Mouse (Mus musculus): ENCODE measurements around the gene Ston2. TPM values are rescaled to one million over a fixed set of nuclear protein-coding genes. Genes with fewer than 3 reads are reported as not detected.

Ston2 gene
- polyA plus RNA-seq, 1 experiment from 2014 or later: 11.1 TPM

DNA sequence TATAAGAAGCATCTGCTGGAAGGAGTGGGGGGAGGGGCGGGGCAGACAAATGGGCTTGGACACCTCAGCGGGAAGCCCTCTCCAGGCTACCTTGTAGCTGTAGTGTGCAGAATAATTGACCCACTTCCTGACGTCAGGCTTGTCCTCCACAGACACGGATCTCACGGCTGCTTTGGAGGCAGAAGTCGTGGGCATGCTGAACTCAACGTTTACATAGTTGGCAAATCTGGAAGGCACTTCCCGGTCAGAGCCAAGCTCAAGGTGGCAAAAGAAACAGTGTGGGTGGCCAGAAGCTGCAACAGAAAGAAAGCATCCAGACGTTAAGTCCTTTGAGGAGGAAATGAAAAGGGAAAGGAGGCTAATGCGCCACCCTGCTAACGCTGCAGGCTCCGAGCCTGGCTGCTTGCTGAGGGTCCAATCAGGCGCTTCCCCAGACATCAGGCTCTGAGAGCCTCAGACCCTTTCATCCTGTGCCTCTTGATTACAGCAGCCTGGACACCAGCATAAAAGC lies 146.5 kb downstream of the Ston2 start:
- Histone ChIP-seq H3K9ac (no peak overlapping the region), H3K27me3 (no peaks in the 10 kb centered on the region), H3K4me2 (peak overlapping the region; percentile 51), H3K4me3 (peak overlapping the region; percentile 11), H3K9me3 (no peaks in the 10 kb centered on the region), H3K36me3 (no peaks in the 10 kb centered on the region), H3K27ac (no peak overlapping the region), H3K4me1 (peaks cover 9% of the 10 kb centered on the region; the same call in 1 of the 2 replicates)
- WGBS: 21% methylated on average over 13 of the region's 13 CpGs
- peak; percentile 16; the same call in 1 of the 2 replicates for ATAC-seq (ENCODE audit: borderline replicate concordance, extremely low read depth, low FRiP score, low TSS enrichment)

DNA sequence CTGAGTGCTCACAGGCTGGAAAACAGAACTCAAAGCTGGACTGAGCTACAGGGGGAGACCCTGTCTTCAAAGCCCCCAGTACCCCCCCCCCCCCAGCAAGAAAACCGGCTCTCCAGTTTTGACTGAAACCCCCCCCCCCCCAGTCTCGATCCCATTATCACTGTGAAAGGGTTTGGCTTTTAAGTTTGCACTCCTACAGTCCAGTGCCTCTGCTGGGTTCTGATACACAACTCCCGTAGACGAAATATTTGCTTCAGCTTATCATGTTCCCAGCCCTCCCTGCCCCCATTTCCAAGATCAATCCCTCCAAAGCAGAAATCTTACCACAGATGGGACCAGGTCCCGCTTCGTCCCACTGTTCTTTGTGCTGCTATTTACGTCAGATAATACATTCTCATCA lies 147.1 kb downstream of the Ston2 start:
- no peak for ATAC-seq (ENCODE audit: borderline replicate concordance, extremely low read depth, low FRiP score, low TSS enrichment)

DNA sequence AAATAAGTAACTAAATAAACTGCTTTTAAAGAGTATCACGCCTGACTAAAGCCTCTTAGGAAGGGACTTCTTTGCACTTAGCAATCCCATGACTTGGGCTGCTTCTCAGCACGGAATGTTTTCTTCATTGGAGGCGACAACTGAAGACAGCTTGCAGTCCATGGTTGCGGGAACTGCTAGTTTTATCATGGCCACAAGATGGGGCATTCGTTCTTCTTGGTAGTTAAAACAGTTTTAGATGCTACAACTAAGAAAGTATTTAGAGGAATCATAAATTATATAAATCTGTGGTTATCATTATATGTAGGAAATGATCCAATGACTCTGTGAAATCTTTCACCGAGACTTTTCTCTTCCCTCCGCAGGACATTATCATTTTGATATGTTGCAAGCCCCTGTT lies 147.5 kb downstream of the Ston2 start:
- WGBS: 34% methylated on average over 7 of the region's 7 CpGs
- no peak overlapping the region for H3K4me3 ChIP-seq
- H3K4me1 ChIP-seq: peaks cover 9% of the 10 kb centered on the region; the same call in 1 of the 2 replicates
- peak overlapping the region; percentile 51 for H3K4me2 ChIP-seq
- no peak for ATAC-seq (ENCODE audit: borderline replicate concordance, extremely low read depth, low FRiP score, low TSS enrichment)
- no peaks in the 10 kb centered on the region for H3K27me3 ChIP-seq
- H3K27ac ChIP-seq: no peak overlapping the region
- H3K9me3 ChIP-seq: no peaks in the 10 kb centered on the region
- no peak overlapping the region for H3K9ac ChIP-seq
- H3K36me3 ChIP-seq: no peaks in the 10 kb centered on the region

More for the DNA sequence above, 147.1 kb downstream of the Ston2 start:
- Histone ChIP-seq H3K4me2 (peak overlapping the region; percentile 51), H3K27me3 (no peaks in the 10 kb centered on the region), H3K4me1 (peaks cover 9% of the 10 kb centered on the region; the same call in 1 of the 2 replicates), H3K4me3 (no peak overlapping the region; the same call in 1 of the 2 replicates), H3K9me3 (no peaks in the 10 kb centered on the region), H3K9ac (no peak overlapping the region), H3K27ac (no peak overlapping the region), H3K36me3 (no peaks in the 10 kb centered on the region)
- 40% methylated on average over 7 of the region's 7 CpGs for WGBS

DNA sequence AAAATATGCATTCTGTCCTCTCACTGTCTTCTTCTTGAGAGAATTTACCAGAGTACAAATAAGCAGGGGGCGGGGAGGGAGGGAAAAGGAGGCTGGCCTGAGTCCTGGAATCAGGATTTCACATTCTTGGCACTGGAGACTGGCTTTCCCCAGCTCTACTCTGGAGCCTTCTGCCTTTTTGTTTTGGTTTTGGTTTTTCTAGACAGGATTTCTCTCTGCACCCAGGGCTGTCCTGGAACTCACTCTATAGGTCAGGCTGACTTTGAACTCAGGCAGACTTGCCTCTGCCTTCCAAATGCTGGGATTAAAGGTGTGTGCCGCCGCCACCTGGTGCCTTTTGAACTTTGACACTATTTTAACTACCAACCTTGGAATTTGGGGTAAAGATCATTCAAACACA lies 149.8 kb downstream of the Ston2 start:
- Histone ChIP-seq H3K27ac (peak overlapping the region; percentile 44; the same call in 1 of the 2 replicates), H3K4me1 (peaks cover 9% of the 10 kb centered on the region; the same call in 1 of the 2 replicates), H3K4me2 (no peak overlapping the region), H3K9me3 (no peaks in the 10 kb centered on the region), H3K4me3 (no peak overlapping the region), H3K9ac (no peak overlapping the region), H3K36me3 (no peaks in the 10 kb centered on the region), H3K27me3 (no peaks in the 10 kb centered on the region)
- WGBS: 64% methylated on average over 3 of the region's 3 CpGs
- ATAC-seq (ENCODE audit: borderline replicate concordance, extremely low read depth, low FRiP score, low TSS enrichment): peak; percentile 65; the same call in 1 of the 2 replicates

DNA sequence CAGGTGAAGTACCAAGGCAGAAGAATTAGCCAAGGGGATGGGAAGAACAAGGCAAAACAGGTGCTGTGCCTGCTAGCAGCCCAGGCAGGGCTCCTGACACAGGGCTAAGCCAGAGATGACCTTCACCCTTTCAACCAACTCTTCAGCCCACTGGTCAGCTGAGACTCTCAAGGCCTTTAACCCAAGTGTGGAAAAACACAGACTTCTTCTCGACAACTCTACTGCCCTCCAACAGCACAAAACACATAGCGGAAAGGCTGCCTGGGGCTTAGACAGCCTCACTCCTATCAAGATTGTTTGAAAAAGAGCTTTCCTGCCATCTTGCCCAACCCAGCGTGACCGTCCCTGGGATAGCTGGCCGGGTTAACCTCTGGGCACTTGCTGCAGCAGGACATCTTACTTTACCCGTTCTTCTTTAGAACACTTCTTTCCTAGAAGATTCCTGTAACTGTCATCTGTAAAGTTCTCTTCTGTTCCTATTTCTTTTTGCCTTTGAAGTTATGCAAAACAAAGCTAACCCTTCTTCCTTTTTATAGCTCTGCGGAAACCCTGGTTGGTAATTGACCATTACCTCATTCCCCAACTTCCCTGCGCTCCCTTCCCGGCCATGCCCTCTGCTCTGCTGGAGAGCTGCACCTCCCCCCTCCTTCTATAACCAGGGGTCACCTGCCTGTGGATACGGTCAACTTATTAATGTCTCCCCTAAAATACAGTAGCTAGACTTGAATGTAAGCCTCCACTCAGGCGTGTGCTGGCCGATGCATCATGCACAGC lies 150.9 kb downstream of the Ston2 start:
- no peaks in the 10 kb centered on the region for H3K36me3 ChIP-seq
- no peak overlapping the region for H3K9ac ChIP-seq
- H3K4me2 ChIP-seq: no peak overlapping the region
- 79% methylated on average over 12 of the region's 12 CpGs for WGBS
- H3K27me3 ChIP-seq: no peaks in the 10 kb centered on the region
- no peak overlapping the region for H3K27ac ChIP-seq
- no peak overlapping the region for H3K4me3 ChIP-seq
- peaks cover 9% of the 10 kb centered on the region; the same call in 1 of the 2 replicates for H3K4me1 ChIP-seq
- ATAC-seq (ENCODE audit: borderline replicate concordance, extremely low read depth, low FRiP score, low TSS enrichment): no peak
- H3K9me3 ChIP-seq: no peaks in the 10 kb centered on the region

DNA sequence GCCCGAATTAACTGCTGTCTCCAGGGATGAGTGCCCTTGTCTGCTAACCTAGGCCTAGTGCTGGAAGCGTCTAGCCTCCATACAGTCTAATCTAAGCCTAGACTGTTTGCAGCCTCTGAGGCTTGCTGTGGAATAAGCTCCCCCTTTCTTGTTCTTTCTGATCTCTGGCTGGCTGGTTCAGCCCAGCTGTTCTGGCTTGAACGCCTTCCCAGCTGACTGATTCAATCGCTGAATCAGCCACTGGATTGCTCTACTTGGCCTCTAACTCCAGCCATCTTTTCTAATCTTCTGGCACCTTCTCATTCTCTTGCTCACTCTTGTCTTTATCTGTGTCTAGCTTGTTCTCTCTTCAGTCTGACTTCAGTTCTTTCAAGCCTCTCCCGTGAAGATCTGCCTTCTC lies 161.7 kb downstream of the Ston2 start:
- Histone ChIP-seq H3K4me2 (no peak overlapping the region), H3K4me3 (no peak overlapping the region), H3K27ac (no peak overlapping the region), H3K9me3 (no peaks in the 10 kb centered on the region), H3K4me1 (no peaks in the 10 kb centered on the region), H3K27me3 (no peaks in the 10 kb centered on the region), H3K9ac (no peak overlapping the region), H3K36me3 (no peaks in the 10 kb centered on the region)
- WGBS: 77% methylated on average over 5 of the region's 5 CpGs
- ATAC-seq (ENCODE audit: borderline replicate concordance, extremely low read depth, low FRiP score, low TSS enrichment): no peak

DNA sequence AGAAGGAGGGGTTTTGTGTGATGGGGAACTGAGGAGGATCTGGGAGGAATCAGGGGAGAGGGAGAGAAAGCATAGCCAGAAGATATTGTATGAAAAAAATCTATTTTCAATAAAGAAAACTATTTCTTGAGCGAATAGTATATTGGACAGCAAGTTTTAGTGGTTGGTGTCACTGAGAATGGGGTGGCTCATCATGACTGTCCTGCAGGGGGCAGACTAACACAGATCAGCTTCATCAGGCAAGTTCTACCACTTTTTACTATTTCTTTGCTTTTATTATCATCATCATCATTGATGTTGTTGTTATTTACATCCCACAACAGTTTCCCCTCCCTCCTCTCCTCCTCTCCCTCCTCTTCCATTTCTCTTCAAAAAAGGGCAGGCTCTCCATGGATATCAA lies 163.2 kb downstream of the Ston2 start:
- H3K4me3 ChIP-seq: no peak overlapping the region
- H3K27ac ChIP-seq: no peak overlapping the region
- no peak overlapping the region for H3K9ac ChIP-seq
- no peaks in the 10 kb centered on the region for H3K9me3 ChIP-seq
- no peaks in the 10 kb centered on the region for H3K36me3 ChIP-seq
- 75% methylated on average over 1 of the region's 1 CpGs for WGBS
- H3K27me3 ChIP-seq: no peaks in the 10 kb centered on the region
- no peak for ATAC-seq (ENCODE audit: borderline replicate concordance, extremely low read depth, low FRiP score, low TSS enrichment)
- no peak overlapping the region for H3K4me2 ChIP-seq
- no peaks in the 10 kb centered on the region for H3K4me1 ChIP-seq

DNA sequence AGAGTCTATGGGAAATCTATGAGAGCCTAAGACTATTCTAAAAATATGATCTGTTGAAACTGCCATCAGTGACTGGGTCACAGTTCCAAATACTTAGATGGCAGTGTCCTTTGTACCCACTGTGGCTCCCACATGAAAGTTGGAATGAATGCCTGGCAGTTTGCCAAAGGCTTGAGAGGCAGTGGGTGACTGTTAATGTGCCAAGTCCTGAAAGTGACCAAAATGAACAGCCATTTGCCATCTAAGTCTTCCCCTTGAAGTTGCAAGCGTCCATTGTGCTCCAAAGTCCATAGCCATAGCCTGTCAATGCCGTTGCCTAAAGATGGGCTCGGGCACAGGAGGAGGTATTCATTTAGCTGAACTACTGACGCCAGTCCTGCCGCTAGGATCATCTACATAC lies 178.8 kb downstream of the Ston2 start:
- no peaks in the 10 kb centered on the region for H3K9me3 ChIP-seq
- WGBS: 79% methylated on average over 5 of the region's 5 CpGs
- H3K4me2 ChIP-seq: no peak overlapping the region
- H3K27me3 ChIP-seq: no peaks in the 10 kb centered on the region
- no peak overlapping the region for H3K27ac ChIP-seq
- H3K4me1 ChIP-seq: peaks cover 4% of the 10 kb centered on the region; the same call in 1 of the 2 replicates
- H3K4me3 ChIP-seq: no peak overlapping the region
- ATAC-seq (ENCODE audit: borderline replicate concordance, extremely low read depth, low FRiP score, low TSS enrichment): no peak
- no peaks in the 10 kb centered on the region for H3K36me3 ChIP-seq
- H3K9ac ChIP-seq: no peak overlapping the region

DNA sequence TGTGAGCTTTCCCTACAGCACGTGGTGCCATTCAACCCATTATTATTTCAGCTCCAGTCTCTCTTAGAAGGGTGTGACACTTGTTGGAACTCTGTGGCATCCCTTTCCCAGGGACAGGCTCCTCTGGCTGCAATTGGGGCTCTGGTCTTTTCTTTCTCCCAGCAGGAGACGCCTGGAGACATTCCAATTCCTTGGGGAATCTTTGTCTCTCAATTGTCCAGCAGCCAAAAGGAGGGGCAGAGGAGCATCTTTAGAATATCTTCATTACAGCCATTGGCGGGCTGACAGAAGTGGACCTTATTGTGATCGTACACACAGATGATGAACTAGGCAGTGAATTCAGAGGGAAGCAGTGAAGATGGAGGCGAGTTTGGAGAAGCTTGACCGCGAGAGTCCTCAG lies 180.5 kb downstream of the Ston2 start:
- Histone ChIP-seq H3K4me1 (peaks cover 6% of the 10 kb centered on the region; the same call in 1 of the 2 replicates), H3K36me3 (no peaks in the 10 kb centered on the region), H3K4me3 (no peak overlapping the region), H3K9ac (no peak overlapping the region), H3K4me2 (no peak overlapping the region), H3K27me3 (no peaks in the 10 kb centered on the region), H3K27ac (no peak overlapping the region), H3K9me3 (no peaks in the 10 kb centered on the region)
- ATAC-seq (ENCODE audit: borderline replicate concordance, extremely low read depth, low FRiP score, low TSS enrichment): no peak
- WGBS: 65% methylated on average over 7 of the region's 7 CpGs

DNA sequence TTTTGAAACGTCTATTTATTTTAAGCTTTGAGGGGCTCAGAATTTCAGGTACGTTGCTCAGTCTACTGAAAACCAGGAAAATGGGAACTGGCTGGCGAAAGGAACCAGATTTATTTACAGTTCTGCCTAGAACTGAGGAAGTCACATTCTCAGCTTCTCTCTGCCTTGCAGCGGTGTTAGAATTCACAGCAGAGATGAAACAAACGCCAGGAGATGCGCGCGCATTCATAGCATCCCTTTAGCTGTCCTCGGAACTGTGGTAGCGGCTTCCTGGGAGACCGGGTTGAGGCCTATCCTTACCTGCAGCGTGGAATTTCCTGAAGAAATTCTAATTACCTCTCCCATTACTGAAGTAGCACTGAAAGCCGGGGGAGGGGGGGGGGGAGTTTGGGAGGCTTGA lies 181.5 kb downstream of the Ston2 start:
- ATAC-seq (ENCODE audit: borderline replicate concordance, extremely low read depth, low FRiP score, low TSS enrichment): no peak
- Histone ChIP-seq H3K27me3 (no peaks in the 10 kb centered on the region), H3K9ac (no peak overlapping the region), H3K36me3 (no peaks in the 10 kb centered on the region), H3K9me3 (no peaks in the 10 kb centered on the region), H3K27ac (no peak overlapping the region), H3K4me3 (no peak overlapping the region), H3K4me2 (no peak overlapping the region), H3K4me1 (peaks cover 6% of the 10 kb centered on the region; the same call in 1 of the 2 replicates)
- 86% methylated on average over 13 of the region's 13 CpGs for WGBS

DNA sequence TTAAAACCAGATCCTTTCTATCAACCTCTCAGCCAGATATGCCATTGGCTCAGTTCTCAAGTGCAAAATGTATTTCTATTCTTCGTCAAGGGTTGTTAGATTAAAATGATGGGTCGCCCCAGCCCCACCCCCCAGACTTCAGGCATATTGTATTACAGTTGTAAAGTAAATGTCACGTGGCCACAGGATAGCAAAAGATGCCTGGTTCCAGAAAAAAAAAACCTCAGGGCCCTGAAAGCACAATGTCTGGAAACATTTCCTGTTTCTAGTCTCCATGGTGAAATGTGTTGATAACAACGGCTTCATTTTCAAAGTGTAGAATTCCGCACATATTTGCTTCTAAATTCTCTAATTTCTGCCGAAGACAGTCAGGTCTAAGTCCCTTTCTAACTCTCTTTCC lies 183.6 kb downstream of the Ston2 start:
- Histone ChIP-seq H3K9ac (no peak overlapping the region), H3K27ac (no peak overlapping the region), H3K4me2 (0 out of 2 replicates have a peak overlapping the region, but pooled peaks have one; percentile 10), H3K9me3 (no peaks in the 10 kb centered on the region), H3K36me3 (no peaks in the 10 kb centered on the region), H3K4me1 (peaks cover 6% of the 10 kb centered on the region; the same call in 1 of the 2 replicates), H3K27me3 (no peaks in the 10 kb centered on the region), H3K4me3 (no peak overlapping the region)
- no peak for ATAC-seq (ENCODE audit: borderline replicate concordance, extremely low read depth, low FRiP score, low TSS enrichment)
- WGBS: 17% methylated on average over 6 of the region's 6 CpGs

DNA sequence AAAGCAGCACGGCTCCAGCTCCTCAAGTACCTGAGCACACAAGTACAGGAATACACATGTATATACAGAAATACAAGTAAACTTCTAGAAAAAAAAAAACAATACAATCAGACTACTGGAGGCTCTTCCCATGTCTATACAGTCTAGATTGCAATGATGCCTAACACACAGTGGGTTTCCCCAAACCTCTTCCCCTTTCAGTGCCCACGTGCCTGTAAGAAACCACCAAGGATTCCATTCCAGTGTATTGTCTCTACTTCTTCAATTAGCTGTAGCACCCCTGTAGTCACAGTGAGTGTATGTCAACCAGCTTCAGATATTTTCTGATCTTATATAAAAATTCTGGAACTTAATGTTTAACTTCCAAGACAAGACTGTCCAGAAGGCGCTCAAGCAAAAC lies 196.1 kb downstream of the Ston2 start:
- WGBS: 93% methylated on average over 3 of the region's 3 CpGs
- H3K27ac ChIP-seq: no peak overlapping the region
- no peak overlapping the region for H3K9ac ChIP-seq
- no peak overlapping the region for H3K4me3 ChIP-seq
- H3K4me1 ChIP-seq: peaks cover 14% of the 10 kb centered on the region
- ATAC-seq (ENCODE audit: borderline replicate concordance, extremely low read depth, low FRiP score, low TSS enrichment): no peak
- no peaks in the 10 kb centered on the region for H3K27me3 ChIP-seq
- H3K9me3 ChIP-seq: no peaks in the 10 kb centered on the region
- H3K4me2 ChIP-seq: no peak overlapping the region
- H3K36me3 ChIP-seq: no peaks in the 10 kb centered on the region

All from lung, embryonic 15.5 days (tissue).